Mouse (Mus musculus) kidney, postnatal 0 days (tissue): ENCODE results near the gene Gpkow. TPM values are rescaled to one million over a fixed set of nuclear protein-coding genes. Genes with fewer than 3 reads are reported as not detected.

Source experiments
- ATAC-seq: fragments of 200-750 bp; cut with Nextera tagmentation; replicated peaks from 2 replicates; pipeline ENCODE4 v1.8.0; 2017; ENCODE audit warnings: low read depth, moderate number of reproducible peaks, moderate TSS enrichment, moderate library complexity; ENCODE audit not compliant: low FRiP score
- DNase-seq: peaks from one replicate; pipeline ENCODE4 v3.0.0-alpha.2; 2016; ENCODE audit warnings: low spot score
- H3K27ac ChIP-seq: fragments of 300-500 bp; sonication (generic); 2 replicates; pipeline ENCODE4 v1.5.1; 2014; ENCODE audit warnings: mild to moderate bottlenecking
- H3K27me3 ChIP-seq: fragments of 300-500 bp; sonication (generic); 2 replicates; pipeline ENCODE4 v1.6.1; 2014; ENCODE audit warnings: low read length, mixed read lengths; ENCODE audit not compliant: insufficient read depth
- H3K36me3 ChIP-seq: fragments of 300-500 bp; sonication (generic); 2 replicates; pipeline ENCODE4 v1.6.1; 2014; ENCODE audit warnings: low read length, mixed read lengths; ENCODE audit not compliant: insufficient read depth
- H3K4me1 ChIP-seq: fragments of 300-500 bp; sonication (generic); replicated peaks from 2 replicates; pipeline ENCODE4 v1.6.1; 2014; ENCODE audit warnings: antibody characterized with exemption, low read length, mixed read lengths; ENCODE audit not compliant: insufficient read depth
- H3K4me2 ChIP-seq: fragments of 300-500 bp; sonication (generic); 2 replicates; pipeline ENCODE4 v1.6.1; 2014; ENCODE audit warnings: mild to moderate bottlenecking, low read length, moderate library complexity, mixed read lengths
- H3K4me3 ChIP-seq: fragments of 300-500 bp; sonication (generic); replicated peaks from 2 replicates; pipeline ENCODE4 v1.5.1; 2014; ENCODE audit warnings: low read depth, low read length
- H3K9ac ChIP-seq: fragments of 300-500 bp; sonication (generic); 2 replicates; pipeline ENCODE4 v1.6.1; 2014; ENCODE audit warnings: low read depth, low read length
- H3K9me3 ChIP-seq: fragments of 300-500 bp; sonication (generic); replicated peaks from 2 replicates; pipeline ENCODE4 v1.6.1; 2016; ENCODE audit warnings: low read length, inconsistent platforms, mixed read lengths
- CTCF ChIP-seq: IDR thresholded peaks from 2 replicates; pipeline ENCODE4 v1.5.1; 2016; ENCODE audit warnings: antibody characterized with exemption, low read depth, mild to moderate bottlenecking, moderate library complexity
- WGBS: fragments of 180-500 bp; shearing (Covaris S2); extraction: QIAGEN DNeasy Blood & Tissue Kit; methylation state at CpG from one replicate; pipeline ENCODE4 v1.1.7; 2014; 5-methylcytosine and 5-hydroxymethylcytosine counted together
- polyA plus RNA-seq: library from polyadenylated mRNA; unstranded; fragments of >200 nt; fragmentation: Nextera tagmentation; extraction: Ambion mirVana; gene quantifications from 2 replicates; pipeline ENCODE4 v1.2.1, GENCODE M21; 2015

Gene Gpkow
- polyA plus RNA-seq, 1 experiment from 2014 or later = 32.7 TPM

DNA sequence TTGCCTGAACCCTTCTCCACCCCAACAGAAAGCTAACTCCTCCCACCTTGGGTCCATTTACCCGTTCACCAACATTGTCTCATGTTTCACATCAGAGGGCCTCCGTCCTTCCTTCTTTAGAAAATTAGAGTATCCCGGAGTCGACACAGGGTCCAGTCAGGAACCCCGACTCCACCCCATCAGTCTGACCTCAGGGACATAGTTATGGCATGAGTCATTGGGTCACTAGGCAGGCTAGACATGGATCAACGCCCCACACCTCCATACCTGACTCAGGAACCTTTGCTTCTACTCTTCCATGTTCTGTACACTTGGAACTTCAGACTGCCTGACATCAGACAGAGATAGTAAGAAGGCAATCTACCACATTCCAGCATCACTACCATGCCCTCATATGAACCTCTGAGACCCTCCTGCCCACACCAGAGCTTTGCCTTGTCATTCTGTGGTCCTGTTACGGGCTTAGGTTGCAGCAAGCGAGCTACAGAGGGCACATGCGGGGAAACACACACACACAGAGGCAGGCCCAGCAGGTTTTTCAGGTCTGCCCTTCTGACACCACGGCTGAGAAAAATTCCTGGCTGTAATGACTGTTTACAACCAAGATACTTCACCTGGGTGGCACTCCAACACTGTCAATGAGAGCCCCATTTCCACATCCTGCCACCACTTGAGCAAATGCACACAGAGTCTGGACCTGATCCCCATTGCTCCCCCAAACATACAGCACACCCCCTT lies 43.3 kb downstream of the Gpkow start:
- Histone ChIP-seq H3K9me3 (no peaks in the 10 kb centered on the region), H3K27me3 (no peaks in the 10 kb centered on the region), H3K36me3 (0 out of 2 replicates have a peak, but pooled peaks cover 3% of the 10 kb centered on the region), H3K9ac (no peak overlapping the region), H3K27ac (peak overlapping the region; percentile 77), H3K4me1 (no peaks in the 10 kb centered on the region), H3K4me2 (peak overlapping the region; percentile 32; the same call in 1 of the 2 replicates), H3K4me3 (no peak overlapping the region)
- DNase-seq (peak; percentile 44), ATAC-seq (peak; percentile 69; the same call in 1 of the 2 replicates)
- no peak for TF ChIP-seq CTCF
- 52% methylated on average over 10 of the region's 10 CpGs for WGBS

DNA sequence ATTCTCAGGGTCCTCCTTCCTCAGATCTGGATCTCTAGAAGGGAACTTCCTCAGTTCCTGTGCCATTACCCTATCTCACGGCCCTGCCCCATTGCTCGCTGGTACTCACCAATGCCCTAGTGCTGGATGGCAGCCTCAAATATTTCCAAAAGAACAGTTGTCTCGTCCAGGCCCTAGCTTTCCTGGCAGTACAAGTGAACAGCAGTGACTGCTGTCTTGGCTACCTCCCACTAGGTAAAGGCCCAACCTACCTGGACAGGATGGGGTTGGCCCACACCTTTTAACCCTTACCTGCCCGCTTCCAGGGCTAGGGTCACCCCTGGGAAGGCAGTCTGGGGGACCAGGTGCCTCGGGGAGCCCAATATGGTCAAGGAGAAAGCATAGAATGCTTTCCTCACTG lies 44.2 kb downstream of the Gpkow start:
- no peaks in the 10 kb centered on the region for H3K9me3 ChIP-seq
- peak overlapping the region; percentile 18 for H3K4me3 ChIP-seq
- H3K9ac ChIP-seq = no peak overlapping the region
- ATAC-seq (no peak), DNase-seq (no peak)
- WGBS = 77% methylated on average over 5 of the region's 5 CpGs
- no peak for TF ChIP-seq CTCF
- H3K27me3 ChIP-seq = no peaks in the 10 kb centered on the region
- H3K27ac ChIP-seq = peak overlapping the region; percentile 77
- 0 out of 2 replicates have a peak, but pooled peaks cover 3% of the 10 kb centered on the region for H3K36me3 ChIP-seq
- no peaks in the 10 kb centered on the region for H3K4me1 ChIP-seq
- peak overlapping the region; percentile 32; the same call in 1 of the 2 replicates for H3K4me2 ChIP-seq

DNA sequence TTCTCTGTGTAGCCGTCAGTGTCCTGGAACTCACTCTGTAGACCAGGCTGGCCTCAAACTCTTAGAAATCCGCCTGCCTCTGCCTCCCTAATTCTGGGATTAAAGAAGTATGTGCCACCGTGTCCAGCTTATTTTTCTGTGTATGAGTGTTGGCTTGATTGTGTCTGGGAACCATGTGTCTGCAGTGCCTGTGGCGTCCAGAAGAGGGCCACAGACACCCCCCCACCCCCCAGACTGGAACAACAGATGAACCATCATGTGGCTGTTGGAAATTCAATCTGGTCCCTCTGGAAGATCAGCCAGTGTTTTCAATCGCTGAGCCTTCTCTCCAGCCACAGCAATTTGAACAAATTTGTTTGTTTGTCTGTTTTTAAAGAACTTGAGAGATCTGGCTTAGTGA lies 46.5 kb downstream of the Gpkow start:
- Histone ChIP-seq H3K27me3 (no peaks in the 10 kb centered on the region), H3K27ac (no peak overlapping the region), H3K4me3 (no peak overlapping the region), H3K4me2 (no peak overlapping the region), H3K4me1 (no peaks in the 10 kb centered on the region), H3K9me3 (no peaks in the 10 kb centered on the region), H3K9ac (no peak overlapping the region), H3K36me3 (no peaks in the 10 kb centered on the region)
- DNase-seq (no peak), ATAC-seq (no peak)
- peak; percentile 42; the same call in 1 of the 2 replicates for TF ChIP-seq CTCF
- WGBS = 66% methylated on average over 5 of the region's 5 CpGs

DNA sequence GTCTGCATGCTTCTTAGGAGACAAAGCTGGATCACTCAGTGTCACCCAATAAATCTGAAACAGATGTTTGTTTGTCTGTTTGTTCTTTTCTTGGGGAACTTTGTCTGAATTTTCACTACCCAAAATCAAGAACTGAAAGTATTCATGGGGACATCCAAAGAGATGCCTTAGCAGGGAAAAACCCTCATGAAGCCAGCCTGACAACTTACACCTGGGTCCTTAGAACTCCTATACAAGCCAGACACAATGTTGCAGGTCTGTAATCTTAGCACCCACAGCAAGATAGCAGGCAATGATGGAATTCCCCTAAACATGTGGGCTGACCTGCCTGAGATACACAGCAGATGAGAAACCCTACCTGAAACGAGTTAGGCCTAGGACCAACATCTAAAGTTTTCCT lies 48.0 kb downstream of the Gpkow start:
- Histone ChIP-seq H3K36me3 (no peaks in the 10 kb centered on the region), H3K9ac (no peak overlapping the region), H3K4me2 (no peak overlapping the region), H3K9me3 (no peaks in the 10 kb centered on the region), H3K27ac (no peak overlapping the region), H3K4me3 (no peak overlapping the region), H3K4me1 (no peaks in the 10 kb centered on the region), H3K27me3 (no peaks in the 10 kb centered on the region)
- ATAC-seq (no peak), DNase-seq (no peak)
- 47% methylated on average over 1 of the region's 1 CpGs for WGBS
- TF ChIP-seq CTCF = no peak

DNA sequence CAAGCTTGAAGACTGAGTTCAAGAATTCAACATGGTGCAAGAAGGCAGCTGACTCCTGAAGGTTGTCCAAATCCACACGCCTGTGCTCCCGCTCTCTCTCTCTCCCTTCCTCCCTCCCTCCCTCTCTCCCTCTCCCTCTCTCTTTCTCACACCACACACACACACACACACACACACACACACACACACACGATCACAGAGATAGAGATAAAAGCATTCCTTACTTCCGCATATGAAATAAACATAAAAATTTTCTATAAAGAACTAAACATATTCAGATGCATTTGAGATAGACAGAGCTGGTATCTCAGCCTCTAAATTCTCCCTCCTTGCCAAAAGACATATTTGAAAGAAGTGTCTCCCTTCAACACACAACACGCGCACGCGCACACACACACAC lies 48.5 kb downstream of the Gpkow start:
- Histone ChIP-seq H3K4me1 (no peaks in the 10 kb centered on the region), H3K4me3 (no peak overlapping the region), H3K4me2 (no peak overlapping the region), H3K9me3 (no peaks in the 10 kb centered on the region), H3K36me3 (no peaks in the 10 kb centered on the region), H3K27ac (no peak overlapping the region), H3K9ac (no peak overlapping the region), H3K27me3 (no peaks in the 10 kb centered on the region)
- 89% methylated on average over 8 of the region's 8 CpGs for WGBS
- ATAC-seq (no peak), DNase-seq (no peak)
- TF ChIP-seq CTCF = no peak

DNA sequence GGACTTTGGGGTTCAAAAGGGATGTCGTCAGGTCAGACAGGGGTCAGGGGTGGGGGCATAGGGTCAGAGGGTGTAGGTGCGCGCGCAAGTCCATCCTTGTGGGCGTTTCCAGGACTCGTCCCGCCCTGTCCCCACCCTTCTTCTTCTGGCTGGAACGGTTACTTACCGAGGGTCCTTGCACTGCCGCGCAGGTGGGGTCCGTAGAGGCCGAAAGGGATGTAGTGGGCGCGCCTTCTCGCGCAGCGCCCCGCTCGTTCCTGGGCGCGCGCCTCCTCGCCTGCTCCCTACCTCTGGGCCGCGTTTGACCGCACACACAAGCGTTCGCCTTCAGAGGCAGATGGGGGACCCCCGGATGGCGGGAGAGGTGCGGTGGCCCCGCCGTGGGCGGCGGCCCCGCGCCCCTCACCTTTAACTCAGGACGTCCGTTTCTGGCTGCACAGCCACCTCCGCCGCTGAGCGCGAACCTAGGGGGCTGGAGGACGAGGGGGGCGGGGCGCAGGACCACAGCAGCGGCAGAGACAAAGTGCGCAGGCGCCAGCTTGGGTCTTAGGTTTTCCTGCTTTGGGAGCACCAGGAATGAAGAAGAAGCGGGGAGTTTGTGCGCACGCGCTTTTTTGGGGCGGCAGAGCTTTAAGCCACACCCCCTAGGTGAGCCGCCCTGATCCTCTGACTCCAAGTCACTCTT lies 53.6 kb downstream of the Gpkow start, which contains the start of gene Ccdc120:
TSS of gene Ccdc120 (minus strand) at position 474 of the 685 bp plus-strand sequence.
- peak within 1 kb of the TSS; percentile 64 for H3K4me3 ChIP-seq
- peak within 1 kb of the TSS; percentile 69 for H3K9ac ChIP-seq

More for the DNA sequence above, 53.6 kb downstream of the Gpkow start, which contains the start of gene Ccdc120:
- Histone ChIP-seq H3K4me1 (no peaks in the 10 kb centered on the region), H3K27ac (no peak within 1 kb of the TSS), H3K4me2 (peak within 1 kb of the TSS; percentile 59), H3K27me3 (no peaks in the 10 kb centered on the region), H3K9me3 (no peaks in the 10 kb centered on the region), H3K36me3 (no peaks in the 10 kb centered on the region)
- peak; percentile 77 for DNase-seq
- WGBS = 14% methylated on average over 45 of the region's 56 CpGs
- peak; percentile 63 for ATAC-seq
- TF ChIP-seq CTCF = no peak
